Mouse (Mus musculus) olfactory bulb, adult 2 months (tissue): ENCODE measurements around the gene Frmd4a. TPM values are rescaled to one million over a fixed set of nuclear protein-coding genes. Genes with fewer than 3 reads are reported as not detected.

Experiments used
- H3K27ac ChIP-seq: fragments of 200-500 bp; 2 replicates; pipeline ENCODE4 v1.5.1; 2012; ENCODE audit warnings: low read depth, low read length; ENCODE audit not compliant: insufficient read depth
- H3K4me1 ChIP-seq: fragments of 200-500 bp; 2 replicates; pipeline ENCODE4 v1.6.1; 2012; ENCODE audit warnings: low read length; ENCODE audit not compliant: control insufficient read depth, insufficient read depth
- H3K4me3 ChIP-seq: fragments of 200-500 bp; 2 replicates; pipeline ENCODE4 v1.5.1; 2012; ENCODE audit warnings: mild to moderate bottlenecking, low read depth, low read length, moderate library complexity; ENCODE audit not compliant: insufficient read depth
- CTCF ChIP-seq: fragments of 200-500 bp; IDR thresholded peaks from 2 replicates; pipeline ENCODE4 v1.5.1; 2012; ENCODE audit warnings: low read depth, mild to moderate bottlenecking, low read length, moderate library complexity; ENCODE audit not compliant: insufficient read depth
- POLR2A ChIP-seq: fragments of 200-500 bp; IDR thresholded peaks from 2 replicates; pipeline ENCODE4 v1.6.1; 2012; ENCODE audit warnings: mild to moderate bottlenecking, low read depth, low read length, moderate library complexity; ENCODE audit not compliant: insufficient read depth
- WGBS: fragments of 180-500 bp; shearing (Covaris S2); methylation state at CpG from one replicate; pipeline ENCODE4 v1.1.7; 2018; 5-methylcytosine and 5-hydroxymethylcytosine counted together
- polyA plus RNA-seq: library from polyadenylated mRNA; stranded (reverse); fragments of >200 nt; gene quantifications from 2 replicates; pipeline ENCODE4 v1.2.4, GENCODE M21; 2012; ENCODE audit warnings: low replicate concordance; ENCODE audit not compliant: missing spikeins, insufficient read depth, insufficient read length

The Frmd4a gene
- polyA plus RNA-seq, 1 experiment: not detected

DNA sequence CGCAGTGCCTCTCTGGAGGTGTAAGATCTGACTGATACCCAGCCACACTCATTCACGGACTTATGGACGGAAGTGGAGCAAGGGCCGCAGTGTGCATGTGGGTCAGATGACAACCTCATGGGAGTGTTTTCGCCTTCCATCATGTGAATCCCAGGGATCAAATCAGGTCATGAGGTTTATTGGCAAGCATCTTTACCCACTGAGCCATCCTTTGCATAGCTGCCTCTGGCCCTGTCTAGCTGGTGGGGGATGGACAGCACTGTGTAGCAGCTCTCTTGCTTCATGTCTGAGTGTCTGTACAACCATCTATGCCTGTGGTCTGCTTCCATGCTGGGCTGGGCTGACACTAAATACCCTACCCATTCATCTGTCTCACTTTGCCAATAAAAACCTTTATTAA lies 443.4 kb downstream of the Frmd4a start:
- WGBS: 82% methylated on average over 5 of the region's 5 CpGs
- H3K27ac ChIP-seq: no peak overlapping the region
- H3K4me1 ChIP-seq: peaks cover 10% of the 10 kb centered on the region
- no peak for TF ChIP-seq POLR2A
- TF ChIP-seq CTCF: no peak
- no peak overlapping the region for H3K4me3 ChIP-seq

DNA sequence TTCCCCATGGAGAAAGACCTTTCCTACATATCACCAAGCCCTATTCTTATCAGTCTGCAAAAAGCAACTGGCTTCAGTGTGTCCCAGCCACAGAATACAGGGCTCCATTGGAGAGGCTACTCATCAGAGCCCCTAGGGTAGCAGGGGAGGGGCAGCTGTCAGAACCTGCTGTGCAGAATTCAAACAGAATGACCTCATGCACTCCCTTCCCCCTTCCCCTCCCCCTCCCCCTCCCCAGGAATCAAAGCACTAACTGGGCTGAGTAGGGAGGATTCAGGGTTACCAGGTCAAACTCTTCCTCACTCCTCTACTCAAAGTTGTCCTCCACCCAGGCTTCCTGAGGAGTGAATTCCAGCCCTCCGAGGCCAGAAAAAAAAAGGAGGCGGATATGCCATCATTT lies 444.0 kb downstream of the Frmd4a start:
- 65% methylated on average over 2 of the region's 2 CpGs for WGBS
- H3K4me3 ChIP-seq: no peak overlapping the region
- H3K4me1 ChIP-seq: peaks cover 10% of the 10 kb centered on the region
- TF ChIP-seq CTCF: no peak
- TF ChIP-seq POLR2A: no peak
- no peak overlapping the region for H3K27ac ChIP-seq

- Histone ChIP-seq H3K4me3 (no peak overlapping the region), H3K27ac (no peak overlapping the region), H3K4me1 (peaks cover 10% of the 10 kb centered on the region)
- WGBS: 71% methylated on average over 11 of the region's 11 CpGs
- TF ChIP-seq CTCF: no peak
- TF ChIP-seq POLR2A: no peak
Observed at GRCm38 (mm10) chr2:4462480-4462879, 445.0 kb downstream of the Frmd4a start.

- H3K4me1 ChIP-seq: peaks cover 4% of the 10 kb centered on the region; the same call in 1 of the 2 replicates
- H3K27ac ChIP-seq: no peak overlapping the region
- WGBS: 37% methylated on average over 3 of the region's 3 CpGs
- no peak overlapping the region for H3K4me3 ChIP-seq
- TF ChIP-seq CTCF (no peak), POLR2A (no peak)
Observed at GRCm38 (mm10) chr2:4466084-4466483, 448.6 kb downstream of the Frmd4a start.

GRCm38 (mm10) chr2:4467314-4467713 lies 449.8 kb downstream of the Frmd4a start:
- no peak overlapping the region for H3K4me3 ChIP-seq
- WGBS: 93% methylated on average over 7 of the region's 7 CpGs
- no peak overlapping the region for H3K27ac ChIP-seq
- TF ChIP-seq POLR2A: no peak
- TF ChIP-seq CTCF: no peak
- H3K4me1 ChIP-seq: no peaks in the 10 kb centered on the region

DNA sequence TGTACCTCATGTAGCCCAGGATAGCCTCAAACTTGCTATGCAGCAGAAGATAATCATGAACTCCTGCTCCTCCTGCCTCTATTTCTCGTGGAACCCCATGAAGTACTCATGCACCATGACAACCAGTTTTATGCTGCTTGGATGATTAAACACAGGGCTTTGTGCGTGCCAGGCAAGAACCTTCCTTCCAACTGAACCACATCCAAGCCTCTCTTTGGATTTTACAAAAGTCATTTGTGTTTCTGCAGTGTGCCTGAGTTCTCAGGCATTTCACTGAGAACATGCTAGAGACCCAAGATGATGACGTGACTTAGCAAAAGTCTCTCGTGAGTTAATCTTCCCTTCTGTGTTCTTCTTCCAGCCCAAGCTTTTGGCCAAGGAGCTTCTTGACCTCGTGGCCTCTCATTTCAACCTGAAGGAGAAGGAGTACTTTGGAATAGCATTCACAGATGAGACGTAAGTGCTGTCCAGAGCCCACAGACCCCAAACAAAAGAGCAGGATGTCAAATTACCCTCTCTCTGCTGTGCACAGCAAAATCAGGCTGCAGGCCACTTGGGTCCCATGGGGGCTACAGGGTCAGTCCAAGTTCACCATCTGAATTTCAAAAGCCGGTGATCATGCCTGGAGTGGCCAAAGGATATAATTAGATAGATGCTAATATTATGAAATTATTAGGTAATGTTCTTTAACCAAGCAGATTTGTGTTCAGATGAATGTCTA lies 455.4 kb downstream of the Frmd4a start:
- H3K27ac ChIP-seq: no peak overlapping the region

DNA sequence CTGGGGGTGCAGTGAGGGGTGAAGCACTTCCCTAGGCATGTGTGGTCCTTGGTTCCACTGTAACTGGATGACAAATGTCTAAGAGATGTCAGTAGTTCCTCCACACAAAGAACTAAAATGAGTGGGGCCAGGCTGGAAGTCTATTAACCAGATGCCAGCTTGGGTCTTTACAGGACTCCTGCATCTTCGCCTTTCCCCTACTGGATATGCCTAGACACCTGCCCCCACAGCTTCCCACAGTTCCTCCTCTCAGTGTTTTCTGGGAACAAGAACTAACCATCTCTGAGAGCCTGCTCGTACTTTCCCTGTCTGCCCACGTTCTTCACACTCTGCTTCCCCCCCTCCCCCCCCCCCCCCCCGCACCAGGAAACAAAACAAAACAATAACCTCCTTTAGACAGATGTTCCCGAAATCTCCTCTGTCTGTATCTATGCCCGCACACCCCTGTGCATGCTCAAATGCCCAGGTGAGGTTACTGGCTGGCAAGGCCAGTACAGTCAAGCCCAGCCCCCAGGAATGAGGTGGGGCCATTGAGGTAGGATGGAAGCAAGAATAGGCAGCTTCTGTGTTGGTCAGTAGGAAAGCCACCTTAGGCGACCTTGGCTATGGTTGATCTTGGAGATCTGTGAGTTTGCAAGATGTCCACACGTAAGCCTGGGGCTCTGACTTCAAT lies 456.5 kb downstream of the Frmd4a start:
- peaks cover 18% of the 10 kb centered on the region for H3K4me1 ChIP-seq
- H3K4me3 ChIP-seq: no peak overlapping the region
- no peak for TF ChIP-seq POLR2A
- no peak for TF ChIP-seq CTCF
- WGBS: 51% methylated on average over 8 of the region's 8 CpGs
- no peak overlapping the region for H3K27ac ChIP-seq

More for the DNA sequence above, 455.4 kb downstream of the Frmd4a start:
- H3K4me1 ChIP-seq: peaks cover 18% of the 10 kb centered on the region
- TF ChIP-seq CTCF: no peak
- TF ChIP-seq POLR2A: no peak
- WGBS: 52% methylated on average over 7 of the region's 7 CpGs
- H3K4me3 ChIP-seq: no peak overlapping the region

DNA sequence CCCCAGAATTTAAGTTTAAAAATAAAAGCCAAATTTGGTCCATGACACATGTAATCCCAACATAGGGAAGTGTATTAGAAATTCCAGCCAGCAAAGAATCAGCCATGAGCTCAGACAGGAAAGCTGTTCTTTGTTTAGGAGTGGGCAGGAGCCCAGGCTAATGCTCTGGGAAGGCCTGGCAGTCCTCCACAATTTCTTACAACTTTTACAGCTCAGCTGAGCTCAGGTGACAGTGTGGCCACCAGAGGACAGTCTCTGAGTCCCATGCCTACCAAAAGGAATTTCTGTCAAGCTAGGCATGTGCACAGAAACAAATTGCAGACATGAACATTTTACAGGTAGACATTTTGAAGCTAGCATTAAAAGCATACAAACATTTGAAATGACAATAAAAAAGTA lies 457.0 kb downstream of the Frmd4a start:
- H3K27ac ChIP-seq: no peak overlapping the region
- H3K4me3 ChIP-seq: no peak overlapping the region
- no peak for TF ChIP-seq CTCF
- no peak for TF ChIP-seq POLR2A
- peaks cover 18% of the 10 kb centered on the region for H3K4me1 ChIP-seq

GRCm38 (mm10) chr2:4475991-4476390 lies 458.5 kb downstream of the Frmd4a start:
- no peak overlapping the region for H3K4me3 ChIP-seq
- TF ChIP-seq POLR2A: no peak
- no peak for TF ChIP-seq CTCF
- 76% methylated on average over 4 of the region's 4 CpGs for WGBS

DNA sequence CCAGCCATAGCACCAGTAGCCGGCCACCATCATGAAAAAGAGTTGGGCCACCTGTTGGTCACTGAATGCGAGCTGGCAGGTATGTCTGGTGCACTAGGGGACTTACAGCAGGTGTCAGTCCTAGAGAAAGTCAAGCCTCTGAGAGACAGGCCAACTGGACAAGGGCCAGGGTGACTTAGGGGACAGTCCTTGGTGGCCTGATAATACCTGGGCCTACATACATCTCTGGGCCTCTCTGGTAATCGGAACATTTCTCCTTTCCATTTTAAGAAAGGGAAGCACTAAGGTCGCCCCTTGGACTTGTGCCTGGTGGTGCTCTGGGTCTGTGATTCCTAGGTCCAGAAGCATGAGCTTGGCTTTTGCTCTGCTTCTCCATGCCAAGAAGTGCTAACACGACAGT lies 459.1 kb downstream of the Frmd4a start:
- peaks cover 18% of the 10 kb centered on the region for H3K4me1 ChIP-seq
- TF ChIP-seq CTCF: no peak
- no peak for TF ChIP-seq POLR2A
- no peak overlapping the region for H3K27ac ChIP-seq
- 76% methylated on average over 5 of the region's 5 CpGs for WGBS
- no peak overlapping the region for H3K4me3 ChIP-seq

More at GRCm38 (mm10) chr2:4475991-4476390, 458.5 kb downstream of the Frmd4a start:
- no peak overlapping the region for H3K27ac ChIP-seq
- H3K4me1 ChIP-seq: peaks cover 18% of the 10 kb centered on the region
